Mouse (Mus musculus) lung, adult 10 weeks (tissue): Measurements from ENCODE around the gene Nr2e3. TPM values are rescaled to one million over a fixed set of nuclear protein-coding genes. Genes with fewer than 3 reads are reported as not detected.

Source experiments
- polyA plus RNA-seq: library from polyadenylated mRNA; stranded (reverse); fragments of 350-450 nt; fragmentation: Illumina TruSeq; extraction: RNeasy Lipid Tissue Mini Kit (QIAGEN cat#74804); gene quantifications from one replicate; pipeline ENCODE4 v1.2.3, GENCODE M21; 2014; ENCODE audit warnings: low read depth, low replicate concordance; ENCODE audit not compliant: insufficient read depth

The Nr2e3 gene
- not detected for polyA plus RNA-seq

DNA sequence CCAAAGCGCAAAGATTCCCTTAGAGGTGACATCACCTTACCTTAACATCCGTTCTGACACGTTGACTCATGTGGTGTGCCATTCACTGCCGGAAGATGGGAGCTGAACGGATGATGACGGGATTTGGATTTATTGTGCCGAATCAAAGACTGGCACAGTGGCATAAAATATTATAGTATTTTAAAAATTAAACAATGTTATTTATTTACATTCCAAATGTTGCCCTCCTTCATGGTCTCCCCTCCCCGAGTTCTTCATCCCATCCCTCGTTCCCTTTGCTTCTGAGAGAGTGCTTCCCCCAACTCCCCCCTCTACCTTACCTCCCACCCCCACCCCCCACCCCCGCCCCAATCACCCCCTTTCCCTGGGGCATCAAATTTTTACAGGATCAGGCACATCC is at the start of gene Nr2e3:
Nr2e3 (minus strand) TSS at position 101 of the 400 bp plus-strand sequence.

Other genes starting within 250 kb of the Nr2e3 start
- 3.2 TPM for gene Senp8, start 209.9 kb downstream of the Nr2e3 start, polyA plus RNA-seq
- 3.3 TPM for gene Myo9a, start 209.8 kb downstream of the Nr2e3 start, polyA plus RNA-seq